Mouse (Mus musculus): ENCODE results near the gene Mdga1. TPM values are rescaled to one million over a fixed set of nuclear protein-coding genes. Genes with fewer than 3 reads are reported as not detected.

The Mdga1 gene
- total RNA-seq, 2 experiments from 2014 or later = 3.1 to 4.2 TPM

DNA sequence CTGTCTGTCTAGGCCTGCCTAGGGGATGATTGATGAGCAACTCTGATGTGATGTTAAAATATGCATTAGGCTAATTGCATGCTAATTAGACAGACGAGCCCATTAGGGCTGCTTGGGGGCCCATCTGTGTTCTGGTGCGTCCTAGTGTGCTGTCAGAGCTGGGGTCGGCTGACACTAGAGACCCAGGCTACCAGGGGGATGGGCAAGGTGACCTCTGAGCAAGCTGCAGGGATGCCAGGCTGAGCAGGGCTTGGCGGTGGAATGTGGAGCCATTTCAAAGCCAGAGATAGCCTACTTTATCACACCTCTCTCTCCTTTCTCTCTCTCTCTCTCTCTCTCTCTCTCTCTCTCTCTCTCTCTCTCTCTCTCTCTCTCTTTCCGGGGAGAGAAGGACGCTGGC, 49.8 kb downstream of the Mdga1 start:
- DNase-seq = no peak

DNA sequence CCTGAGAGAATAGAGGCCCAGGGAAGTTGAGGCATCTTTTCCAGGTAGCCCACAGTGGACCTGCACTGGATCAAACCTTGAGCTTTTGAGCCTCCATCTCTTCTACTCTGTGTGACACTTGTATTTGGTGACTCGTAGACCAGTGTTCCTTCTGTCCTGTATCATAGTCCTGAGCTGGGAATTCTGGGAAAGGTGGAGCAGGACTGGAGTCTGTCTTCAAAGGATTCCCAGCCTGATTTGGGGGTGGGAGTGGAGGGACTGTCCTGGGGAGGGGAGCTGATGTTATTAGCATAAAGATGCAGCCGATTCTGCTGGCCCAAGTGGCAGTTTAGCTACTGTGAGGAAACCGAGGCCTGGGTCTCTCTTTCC, 50.4 kb downstream of the Mdga1 start:
- no peak for DNase-seq

DNA sequence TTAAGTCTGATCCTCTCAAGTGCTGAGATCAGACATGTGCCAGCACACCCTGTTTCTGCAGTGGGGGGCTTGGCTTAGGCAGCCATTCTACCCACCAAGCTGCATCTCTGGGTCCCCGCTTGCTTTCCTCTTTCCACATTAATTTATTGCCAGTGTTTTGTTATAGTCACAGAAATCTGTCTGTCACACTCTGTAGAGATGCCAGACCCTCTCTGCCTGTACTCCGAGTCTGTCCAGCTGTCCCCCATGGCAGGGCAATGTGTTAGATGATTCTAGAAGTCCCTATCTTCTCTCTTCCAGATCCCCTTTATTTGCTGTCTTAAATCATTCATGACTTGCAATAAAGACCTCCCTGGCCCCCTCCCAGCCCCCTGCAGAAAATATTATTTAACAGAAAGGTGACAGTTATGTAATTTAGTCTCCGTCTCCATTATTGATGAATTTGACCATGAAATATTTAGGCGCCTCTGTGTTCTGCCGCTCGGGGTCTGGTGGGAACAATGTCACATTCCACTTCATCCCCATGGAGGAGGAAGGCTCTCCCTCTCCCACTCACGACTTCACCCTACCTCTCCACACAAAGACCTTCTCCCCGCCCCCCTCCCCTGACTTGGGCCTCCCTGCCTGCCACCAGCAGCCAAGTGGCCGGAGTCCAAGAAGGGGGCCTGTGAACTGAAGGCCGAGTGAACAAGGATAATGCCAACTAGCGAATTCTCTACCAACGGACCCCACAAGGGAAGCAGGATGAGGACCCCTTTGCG, 50.9 kb downstream of the Mdga1 start:
- no peak for DNase-seq

- DNase-seq = no peak
Observed at GRCm38 (mm10) chr17:29916968-29917367, 52.9 kb downstream of the Mdga1 start.

DNA sequence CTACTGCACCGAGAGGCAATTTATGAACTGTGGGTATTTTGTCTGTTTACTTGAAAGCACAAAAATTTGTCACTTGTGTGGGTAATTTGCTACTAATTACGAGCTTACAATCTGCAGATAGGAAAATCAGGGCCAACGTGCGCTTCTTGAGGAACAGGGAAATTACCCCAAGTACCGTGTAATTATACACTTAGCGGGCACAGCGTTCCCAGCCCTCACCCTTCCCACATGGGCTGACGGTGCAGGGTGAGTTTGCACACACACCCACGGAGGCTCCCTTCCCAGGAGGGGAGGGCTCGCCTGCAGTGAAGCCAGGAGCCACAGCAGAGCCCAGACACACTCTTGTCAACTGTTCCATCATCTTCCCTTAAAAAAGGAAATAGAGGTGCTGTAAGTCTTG, 54.1 kb downstream of the Mdga1 start:
- no peak for DNase-seq

- no peak for DNase-seq
Observed at GRCm38 (mm10) chr17:29913301-29913965, 56.5 kb downstream of the Mdga1 start.

- peak; percentile 51 for DNase-seq
Observed at GRCm38 (mm10) chr17:29912733-29913132, 57.2 kb downstream of the Mdga1 start.

GRCm38 (mm10) chr17:29909031-29909430, 60.9 kb downstream of the Mdga1 start:
- no peak for DNase-seq

GRCm38 (mm10) chr17:29904694-29905093, 65.2 kb downstream of the Mdga1 start:
- DNase-seq = no peak

- peak; percentile 24 for DNase-seq
Observed at GRCm38 (mm10) chr17:29902406-29903155, 67.3 kb downstream of the Mdga1 start.

GRCm38 (mm10) chr17:29900289-29900688, 69.6 kb downstream of the Mdga1 start:
- DNase-seq = no peak

- peak; percentile 49 for DNase-seq
Observed at GRCm38 (mm10) chr17:29896181-29897054, 73.5 kb downstream of the Mdga1 start.

DNA sequence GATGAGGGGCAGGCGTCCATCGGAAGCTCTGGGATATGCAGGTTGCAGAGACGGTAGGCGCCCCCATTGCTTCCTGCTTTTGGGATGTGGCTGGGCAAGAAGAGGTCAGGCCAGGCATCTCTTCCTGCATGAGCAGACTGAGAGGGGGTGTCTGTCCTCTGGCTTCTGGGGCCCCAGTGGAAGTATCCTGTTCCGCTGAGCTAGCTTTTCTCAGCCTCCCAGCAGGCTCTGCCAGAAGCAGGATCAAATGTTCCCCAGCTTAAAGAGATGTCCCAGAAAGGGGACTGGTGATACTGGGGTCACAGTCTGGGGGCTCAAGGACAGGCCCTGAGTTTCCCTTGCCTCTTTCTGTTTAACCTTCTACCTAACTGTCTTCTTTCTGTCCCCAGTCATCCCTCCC, 74.3 kb downstream of the Mdga1 start:
- DNase-seq = no peak

GRCm38 (mm10) chr17:29894965-29895364, 74.9 kb downstream of the Mdga1 start:
- DNase-seq = no peak

DNA sequence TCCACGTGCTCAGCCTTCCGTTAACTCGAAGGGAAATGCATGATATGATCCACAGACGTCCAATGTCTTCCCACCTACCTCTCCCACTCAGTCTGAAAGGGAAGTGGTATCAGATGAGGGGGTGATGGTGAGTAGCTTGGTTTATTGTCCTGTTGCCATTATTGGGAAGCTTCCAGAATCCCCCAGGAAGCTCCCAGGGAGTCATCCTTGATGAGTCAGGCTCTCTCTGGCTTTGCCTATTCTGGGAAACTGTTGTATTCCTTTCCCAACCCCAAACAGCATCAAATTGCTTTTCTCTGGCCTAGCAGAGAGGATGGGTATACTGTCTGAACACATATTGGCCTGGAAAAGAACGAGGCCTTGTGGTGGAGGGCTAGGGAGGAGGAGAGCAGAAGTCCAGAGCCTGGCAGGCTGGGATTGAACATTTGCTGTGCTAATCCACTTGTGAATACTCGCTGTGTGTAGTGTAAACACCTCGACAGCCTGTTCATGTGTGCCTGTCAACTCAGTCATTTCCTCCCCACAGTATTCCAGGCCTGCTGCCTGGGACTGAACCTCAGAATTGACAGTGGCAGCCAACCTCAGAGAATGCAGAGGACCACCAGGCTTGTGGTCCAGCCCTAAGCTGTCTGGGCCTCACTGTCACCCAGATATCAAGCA, 79.3 kb downstream of the Mdga1 start:
- DNase-seq = no peak

- peak; percentile 51 for DNase-seq
Observed at GRCm38 (mm10) chr17:29888981-29889980, 80.6 kb downstream of the Mdga1 start.

- peak; percentile 61 for DNase-seq
Observed at GRCm38 (mm10) chr17:29887881-29888826, 81.7 kb downstream of the Mdga1 start.

GRCm38 (mm10) chr17:29887271-29887880, 82.5 kb downstream of the Mdga1 start:
- peak; percentile 58 for DNase-seq

Measured in adrenal gland, postnatal 10 days (tissue).